Mouse (Mus musculus) gastrocnemius, adult 8-10 months (tissue): ENCODE data around the gene Arid1b. TPM values are rescaled to one million over a fixed set of nuclear protein-coding genes. Genes with fewer than 3 reads are reported as not detected.

Experiments
- DNase-seq, 2 experiments: peaks; one replicate each; pipeline ENCODE4 v3.0.0; 2022; ENCODE audit warnings: low spot score in 2 of 2
- total RNA-seq, 4 experiments: library from RNA; stranded (reverse); gene quantifications; 2 replicates each; pipeline ENCODE4 v1.2.4; 2022

The Arid1b gene
- total RNA-seq, 4 experiments from 2014 or later = 30.8 to 35.6 (median 33.9) TPM

- peak; percentile 65 for DNase-seq
Measured at GRCm38 (mm10) chr17:4995561-4996051, 1.5 kb downstream of the Arid1b start.

- peak; percentile 41 to 42 for DNase-seq
Measured at GRCm38 (mm10) chr17:4996121-4996813, 2.1 kb downstream of the Arid1b start.

GRCm38 (mm10) chr17:4996814-4997549, 2.9 kb downstream of the Arid1b start:
- DNase-seq = no peak

GRCm38 (mm10) chr17:4997968-4998367, 3.8 kb downstream of the Arid1b start:
- DNase-seq = no peak

- no peak for DNase-seq
Measured at GRCm38 (mm10) chr17:4999256-4999655, 5.1 kb downstream of the Arid1b start.

- DNase-seq = no peak
Measured at GRCm38 (mm10) chr17:5000001-5000400, 5.9 kb downstream of the Arid1b start.

- no peak for DNase-seq
Measured at GRCm38 (mm10) chr17:5000871-5001270, 6.7 kb downstream of the Arid1b start.

- no peak for DNase-seq
Measured at GRCm38 (mm10) chr17:5001531-5002131, 7.5 kb downstream of the Arid1b start.

GRCm38 (mm10) chr17:5002937-5003508, 8.9 kb downstream of the Arid1b start:
- DNase-seq = no peak

GRCm38 (mm10) chr17:5004266-5004665, 10.1 kb downstream of the Arid1b start:
- no peak for DNase-seq

- DNase-seq = no peak
Measured at GRCm38 (mm10) chr17:5004706-5005105, 10.6 kb downstream of the Arid1b start.

- no peak for DNase-seq
Measured at GRCm38 (mm10) chr17:5005285-5005684, 11.2 kb downstream of the Arid1b start.

GRCm38 (mm10) chr17:5007156-5007658, 13.1 kb downstream of the Arid1b start:
- no peak for DNase-seq

- no peak for DNase-seq
Measured at GRCm38 (mm10) chr17:5008236-5008635, 14.1 kb downstream of the Arid1b start.

GRCm38 (mm10) chr17:5008761-5009160, 14.6 kb downstream of the Arid1b start:
- no peak for DNase-seq

- DNase-seq = no peak
Measured at GRCm38 (mm10) chr17:5009526-5010260, 15.6 kb downstream of the Arid1b start.

GRCm38 (mm10) chr17:5010781-5011180, 16.6 kb downstream of the Arid1b start:
- no peak for DNase-seq

- no peak for DNase-seq
Measured at GRCm38 (mm10) chr17:5012091-5012490, 18.0 kb downstream of the Arid1b start.

- no peak for DNase-seq
Measured at GRCm38 (mm10) chr17:5012517-5012916, 18.4 kb downstream of the Arid1b start.

- DNase-seq = no peak
Measured at GRCm38 (mm10) chr17:5014327-5014957, 20.3 kb downstream of the Arid1b start.

- DNase-seq = no peak
Measured at GRCm38 (mm10) chr17:5016404-5016803, 22.3 kb downstream of the Arid1b start.
